Mouse (Mus musculus) bone marrow, adult 2 months (tissue): ENCODE measurements at regions not wholly inside any gene's neighbourhood (a gene's known extent, or its start where the extent isn't known, plus 50 kb on each side); places are given as distances from the start of the nearest gene placed in this dataset.

Experiments
- CTCF ChIP-seq: fragments of 200-500 bp; IDR thresholded peaks from 2 replicates; pipeline ENCODE4 v1.5.1; 2011; ENCODE audit warnings: low read length, control low read depth; ENCODE audit not compliant: control insufficient read depth, insufficient read depth
- POLR2A ChIP-seq: fragments of 200-500 bp; IDR thresholded peaks from 2 replicates; pipeline ENCODE4 v1.6.1; 2011; ENCODE audit warnings: low read depth, mild to moderate bottlenecking, control low read depth, low read length, borderline replicate concordance; ENCODE audit not compliant: control insufficient read depth

DNA sequence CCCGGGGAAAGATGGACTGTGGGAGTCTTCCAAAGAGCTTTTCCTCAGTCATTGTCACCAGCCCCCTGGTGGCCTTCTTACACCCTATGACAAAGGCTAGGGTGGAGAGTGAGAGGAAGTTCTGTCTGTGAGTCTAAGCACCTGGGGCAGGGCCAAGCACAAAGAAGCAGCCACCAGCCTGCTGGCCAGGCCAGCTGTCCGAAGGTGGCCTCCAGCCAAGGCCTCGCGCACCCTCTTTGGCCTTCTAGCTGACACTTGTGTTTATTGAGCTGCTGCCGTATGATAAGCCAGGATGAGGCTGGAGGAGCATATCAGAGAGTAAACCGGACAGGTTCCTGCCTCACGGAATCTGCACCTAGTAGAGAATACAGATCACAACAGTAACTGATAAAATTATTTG is 99.0 kb upstream of the Cacna1e start:
- TF ChIP-seq CTCF (no peak), POLR2A (no peak)
